Mouse (Mus musculus): ENCODE measurements at regions not wholly inside any gene's neighbourhood (a gene's known extent, or its start where the extent isn't known, plus 50 kb on each side); places are given as distances from the start of the nearest gene placed in this dataset.

DNA sequence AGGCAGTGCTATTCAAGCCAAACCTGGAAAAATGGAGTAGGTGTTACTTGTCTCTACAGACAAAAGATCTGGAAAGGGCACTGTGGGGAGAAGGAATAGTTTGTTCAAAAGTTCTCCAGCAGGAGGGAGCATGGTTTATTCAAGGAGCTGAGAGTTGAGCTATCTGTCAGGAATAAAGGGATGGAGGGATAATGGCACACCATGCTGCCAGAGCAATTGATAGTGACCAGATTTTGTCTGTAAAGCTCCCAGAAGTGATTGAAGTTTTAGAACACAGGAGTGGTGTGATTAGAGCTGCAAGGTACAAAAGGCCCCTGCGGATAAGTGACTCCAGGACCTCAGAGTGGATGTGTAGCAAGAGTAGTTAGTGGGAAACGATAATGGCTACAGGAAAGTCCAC lies 330.7 kb upstream of the Chrm3 start:
- TF ChIP-seq MAX (IDR thresholded peaks at IDR 0.05; ENCODE audit: low read length) (no peak), MEF2A (IDR thresholded peaks at IDR 0.05; ENCODE audit: extremely low read depth, insufficient replicate concordance, low read depth, low read length, poor library complexity, severe bottlenecking) (no peak), TCF12 (IDR thresholded peaks at IDR 0.05; ENCODE audit: low read depth, low read length) (no peak)
- no peak overlapping the region for H3K27ac ChIP-seq (ENCODE audit: control insufficient read depth, low read depth, low read length)
- no peaks in the 10 kb centered on the region for H3K4me1 ChIP-seq (ENCODE audit: control insufficient read depth in 1 of 2, insufficient read depth in 2 of 2, low read length in 2 of 2)

GRCm38 (mm10) chr13:10687379-10687778 lies 326.7 kb upstream of the Chrm3 start:
- TF ChIP-seq JUND (IDR thresholded peaks at IDR 0.05; ENCODE audit: low read depth, low read length) (no peak), RCOR1 (IDR thresholded peaks at IDR 0.05; ENCODE audit: low read depth, low read length) (no peak), GATA1 (IDR thresholded peaks at IDR 0.05; ENCODE audit: low read depth, low read length) (no peak), CTCF (IDR thresholded peaks at IDR 0.05 in 2 of 3, conservative IDR thresholded peaks at IDR 0.05 in 1 of 3; ENCODE audit: control insufficient read depth in 1 of 3, insufficient read depth in 1 of 3, low read depth in 2 of 3, low read length in 3 of 3, poor library complexity in 1 of 3, severe bottlenecking in 1 of 3) (no peak), RAD21 (IDR thresholded peaks at IDR 0.05; ENCODE audit: low read depth, low read length) (no peak), ZKSCAN1 (IDR thresholded peaks at IDR 0.05; ENCODE audit: low read depth, low read length) (no peak), ELF1 (IDR thresholded peaks at IDR 0.05; ENCODE audit: low read depth, low read length) (no peak), KAT2A (conservative IDR thresholded peaks at IDR 0.05; ENCODE audit: low read depth, low read length) (no peak), POLR2A (IDR thresholded peaks at IDR 0.05; ENCODE audit: control insufficient read depth in 1 of 2, insufficient read depth in 1 of 2, low read depth in 1 of 2, low read length in 2 of 2, poor library complexity in 1 of 2) (no peak), CHD2 (IDR thresholded peaks at IDR 0.05; ENCODE audit: low read length) (no peak), MYC (IDR thresholded peaks at IDR 0.05; ENCODE audit: low read depth, low read length) (no peak), ZNF384 (IDR thresholded peaks at IDR 0.05; ENCODE audit: low read depth, low read length) (no peak), EP300 (IDR thresholded peaks at IDR 0.05; ENCODE audit: low read depth in 1 of 2, low read length in 2 of 2) (no peak), MXI1 (IDR thresholded peaks at IDR 0.05; ENCODE audit: low read depth, low read length) (no peak), E2F4 (IDR thresholded peaks at IDR 0.05; ENCODE audit: borderline replicate concordance, low read depth, low read length) (no peak), HCFC1 (IDR thresholded peaks at IDR 0.05; ENCODE audit: low read depth, low read length) (no peak), NRF1 (IDR thresholded peaks at IDR 0.05; ENCODE audit: insufficient read depth, low read depth, low read length, poor library complexity, severe bottlenecking) (no peak), BHLHE40 (IDR thresholded peaks at IDR 0.05; ENCODE audit: borderline replicate concordance, low read depth, low read length) (no peak)
- H3K27me3 ChIP-seq (ENCODE audit: control insufficient read depth in 1 of 2, insufficient read depth in 2 of 2, low read length in 2 of 2): no peaks in the 10 kb centered on the region
- H3K9me3 ChIP-seq (replicated peaks; ENCODE audit: insufficient read depth, low read length): no peaks in the 10 kb centered on the region
- H3K4me3 ChIP-seq (ENCODE audit: control insufficient read depth in 1 of 2, insufficient read depth in 1 of 2, low read depth in 2 of 2, low read length in 2 of 2): no peak overlapping the region
- H3K79me2 ChIP-seq (ENCODE audit: control insufficient read depth, insufficient read depth, low read length, poor library complexity): no peaks in the 10 kb centered on the region
- H3K36me3 ChIP-seq (ENCODE audit: control insufficient read depth in 1 of 2, insufficient read depth in 2 of 2, low read length in 2 of 2): no peaks in the 10 kb centered on the region
- H3K4me1 ChIP-seq (ENCODE audit: control insufficient read depth in 1 of 2, insufficient read depth in 2 of 2, low read length in 2 of 2): no peaks in the 10 kb centered on the region
- no peak for DNase-seq (ENCODE audit: low read depth, low spot score)
- H3K9ac ChIP-seq (ENCODE audit: control insufficient read depth, low read depth, low read length, poor library complexity, severe bottlenecking): no peak overlapping the region
- H3K27ac ChIP-seq (ENCODE audit: control insufficient read depth, low read depth, low read length): no peak overlapping the region

More for the DNA sequence above, 330.7 kb upstream of the Chrm3 start:
- no peaks in the 10 kb centered on the region for H3K27me3 ChIP-seq (ENCODE audit: control insufficient read depth in 1 of 2, insufficient read depth in 2 of 2, low read length in 2 of 2)
- no peak for DNase-seq (ENCODE audit: low read depth, low spot score)
- no peaks in the 10 kb centered on the region for H3K36me3 ChIP-seq (ENCODE audit: control insufficient read depth in 1 of 2, insufficient read depth in 2 of 2, low read length in 2 of 2)
- no peak overlapping the region for H3K9ac ChIP-seq (ENCODE audit: control insufficient read depth, low read depth, low read length, poor library complexity, severe bottlenecking)
- no peaks in the 10 kb centered on the region for H3K79me2 ChIP-seq (ENCODE audit: control insufficient read depth, insufficient read depth, low read length, poor library complexity)
- H3K4me3 ChIP-seq (ENCODE audit: control insufficient read depth in 1 of 2, insufficient read depth in 1 of 2, low read depth in 2 of 2, low read length in 2 of 2): no peak overlapping the region
- H3K9me3 ChIP-seq (replicated peaks; ENCODE audit: insufficient read depth, low read length): no peaks in the 10 kb centered on the region

Data from MEL (cell line).